Mouse (Mus musculus) bone marrow macrophage, adult 2 months (primary cell): ENCODE data around the gene Rdh8. TPM values are rescaled to one million over a fixed set of nuclear protein-coding genes. Genes with fewer than 3 reads are reported as not detected.

Source experiments
- H3K27ac ChIP-seq: 2 replicates; pipeline ENCODE4 v1.5.1; 2012; ENCODE audit warnings: low read depth, low read length; ENCODE audit not compliant: insufficient read depth
- H3K4me1 ChIP-seq: 2 replicates; pipeline ENCODE4 v1.6.1; 2012; ENCODE audit warnings: low read length; ENCODE audit not compliant: control insufficient read depth, insufficient read depth
- H3K4me3 ChIP-seq: 2 replicates; pipeline ENCODE4 v1.5.1; 2012; ENCODE audit warnings: mild to moderate bottlenecking, low read length, moderate library complexity; ENCODE audit not compliant: insufficient read depth
- CTCF ChIP-seq: IDR thresholded peaks from 2 replicates; pipeline ENCODE4 v1.5.1; 2012; ENCODE audit warnings: low read depth, mild to moderate bottlenecking, low read length, moderate library complexity
- POLR2A ChIP-seq: IDR thresholded peaks from 2 replicates; pipeline ENCODE4 v1.6.1; 2012; ENCODE audit warnings: mild to moderate bottlenecking, low read depth, low read length, borderline replicate concordance
- polyA plus RNA-seq: library from polyadenylated mRNA; stranded (reverse); fragments of >200 nt; gene quantifications from 2 replicates; pipeline ENCODE4 v1.2.4, GENCODE M21; 2012; ENCODE audit not compliant: missing spikeins, insufficient read depth, insufficient read length

The Rdh8 gene
- not detected in 2 replicates for polyA plus RNA-seq

DNA sequence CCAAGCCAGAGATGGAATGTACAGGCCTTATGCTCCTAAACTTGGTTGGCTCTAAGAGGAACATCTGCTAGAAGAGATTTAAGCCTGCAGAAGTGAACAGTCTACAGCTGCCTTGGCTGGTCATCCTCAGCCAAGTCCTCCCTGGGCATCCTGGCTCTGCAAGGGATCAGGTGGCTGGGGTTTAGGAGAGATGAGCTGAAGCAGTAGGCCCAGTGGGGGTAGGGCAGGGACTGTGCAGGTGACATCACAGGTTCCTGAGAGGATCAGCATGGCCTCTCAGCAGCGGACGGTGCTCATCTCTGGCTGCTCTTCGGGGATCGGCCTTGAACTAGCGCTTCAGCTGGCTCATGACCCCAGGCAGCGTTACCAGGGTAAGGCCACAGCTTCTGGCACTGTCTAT is at the start of gene Rdh8:
Gene Rdh8 (plus strand): TSS at position 268 of the 400 bp plus-strand sequence.
- Histone ChIP-seq H3K27ac (no peak within 1 kb of the TSS), H3K4me1 (no peaks in the 10 kb centered on the region), H3K4me3 (no peak within 1 kb of the TSS)
- TF ChIP-seq CTCF, result no peak

DNA sequence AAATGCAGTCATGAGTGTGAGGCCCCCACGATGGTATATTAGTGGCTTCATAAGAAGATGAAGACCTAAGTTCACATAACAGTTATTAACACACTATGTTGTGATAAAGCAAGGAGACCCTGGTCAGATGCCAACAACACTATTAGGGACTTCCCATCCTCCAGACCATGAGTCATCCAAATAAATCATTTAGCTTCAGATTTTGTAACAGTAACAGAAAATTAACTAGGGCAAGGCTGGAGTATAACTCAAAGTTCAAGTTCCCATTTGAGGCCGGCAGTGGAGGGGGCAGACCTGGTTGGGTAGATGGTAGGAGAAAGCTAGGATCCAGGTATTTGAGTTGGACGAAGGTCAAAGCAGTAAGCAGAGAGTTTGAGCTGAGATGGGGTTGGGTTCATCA is 37.0 kb upstream of the Rdh8 start:
- H3K4me3 ChIP-seq, result no peak overlapping the region
- TF ChIP-seq POLR2A (no peak), CTCF (no peak)
- no peak overlapping the region for H3K27ac ChIP-seq
- no peaks in the 10 kb centered on the region for H3K4me1 ChIP-seq

DNA sequence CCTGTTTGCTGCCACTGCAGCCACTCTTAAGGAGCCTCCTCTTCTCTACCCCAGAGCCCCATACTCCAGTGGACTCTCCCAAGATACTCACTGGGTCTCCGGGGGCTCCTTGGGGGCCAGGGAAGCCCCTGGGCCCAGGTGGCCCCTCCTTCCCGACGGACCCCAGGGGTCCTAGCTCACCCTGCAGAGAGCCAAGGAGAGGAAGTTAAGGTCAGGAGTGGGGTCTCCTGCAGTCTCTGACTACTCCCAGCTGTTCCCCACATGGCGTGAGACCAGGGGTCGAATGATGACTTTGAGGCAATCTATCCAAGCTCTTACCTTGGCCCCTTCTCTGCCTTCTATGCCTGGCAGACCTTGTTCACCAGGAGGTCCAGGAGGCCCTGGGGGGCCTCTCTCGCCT is 33.2 kb upstream of the Rdh8 start:
- TF ChIP-seq POLR2A (no peak), CTCF (no peak)
- no peak overlapping the region for H3K27ac ChIP-seq
- H3K4me1 ChIP-seq, result no peaks in the 10 kb centered on the region
- H3K4me3 ChIP-seq, result no peak overlapping the region

DNA sequence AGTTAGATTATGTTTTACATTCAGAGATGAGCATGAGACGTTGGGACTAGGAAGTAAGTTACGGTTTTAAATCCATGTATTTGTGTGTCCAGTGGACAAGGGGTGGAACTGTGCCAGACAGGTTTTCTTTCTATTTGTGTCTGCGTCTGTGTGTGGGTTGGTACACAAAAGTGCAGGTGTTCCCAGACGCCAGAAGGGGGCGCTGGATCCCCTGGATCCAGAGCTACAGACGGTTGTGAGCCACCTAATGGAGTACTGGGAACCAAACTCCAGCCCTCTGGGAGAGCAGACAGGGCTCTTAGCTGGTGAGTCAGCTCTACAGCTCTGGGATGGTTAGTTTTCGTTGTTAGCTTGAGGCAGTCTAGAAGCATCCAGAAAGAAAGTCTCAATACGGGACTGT is 30.3 kb upstream of the Rdh8 start:
- TF ChIP-seq POLR2A (no peak), CTCF (no peak)
- Histone ChIP-seq H3K27ac (no peak overlapping the region), H3K4me1 (no peaks in the 10 kb centered on the region), H3K4me3 (no peak overlapping the region)

DNA sequence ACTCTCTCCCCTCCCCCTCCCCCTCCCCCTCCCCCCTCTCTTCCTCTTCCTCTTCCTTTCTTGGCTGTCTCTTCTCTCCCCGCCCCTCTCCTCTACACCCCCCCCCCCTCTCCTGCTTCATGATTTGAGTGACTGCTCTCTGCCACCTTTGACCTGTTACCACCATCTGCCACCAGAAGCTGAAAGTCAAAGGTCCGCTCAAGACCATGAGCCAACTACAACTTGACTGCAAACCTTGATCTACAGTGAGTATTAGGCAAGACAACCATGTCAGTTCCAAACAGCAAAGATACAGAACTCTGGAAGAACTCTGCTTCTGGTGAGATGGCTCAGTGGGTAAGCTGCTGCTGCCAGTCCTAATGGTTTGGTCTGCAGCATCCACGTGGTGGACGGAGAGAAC is 28.7 kb upstream of the Rdh8 start:
- Histone ChIP-seq H3K4me1 (no peaks in the 10 kb centered on the region; the same call in 1 of the 2 replicates), H3K27ac (no peak overlapping the region), H3K4me3 (no peak overlapping the region)
- TF ChIP-seq CTCF, result no peak
- TF ChIP-seq POLR2A, result no peak

DNA sequence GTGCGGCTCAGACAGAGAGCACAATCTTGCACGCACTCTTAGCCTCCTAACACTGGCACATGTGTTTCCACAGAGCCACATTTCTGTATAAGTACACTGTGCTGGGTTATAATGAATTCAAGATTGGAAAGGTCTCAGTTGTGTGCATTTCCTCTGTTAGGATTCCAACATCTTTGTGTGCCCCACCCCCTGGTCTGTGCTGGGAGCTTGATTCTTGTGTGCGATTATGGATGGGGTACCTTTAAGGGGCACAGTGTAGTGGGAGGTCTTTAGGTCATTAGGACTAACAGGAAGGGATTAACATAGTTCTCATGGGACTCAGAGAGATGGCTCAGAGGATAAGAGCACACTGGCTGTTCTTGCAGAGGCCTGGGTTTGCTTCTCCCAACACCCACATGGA is 28.0 kb upstream of the Rdh8 start:
- no peak for TF ChIP-seq CTCF
- no peak for TF ChIP-seq POLR2A
- no peak overlapping the region for H3K27ac ChIP-seq
- H3K4me1 ChIP-seq, result no peaks in the 10 kb centered on the region; the same call in 1 of the 2 replicates
- no peak overlapping the region for H3K4me3 ChIP-seq

DNA sequence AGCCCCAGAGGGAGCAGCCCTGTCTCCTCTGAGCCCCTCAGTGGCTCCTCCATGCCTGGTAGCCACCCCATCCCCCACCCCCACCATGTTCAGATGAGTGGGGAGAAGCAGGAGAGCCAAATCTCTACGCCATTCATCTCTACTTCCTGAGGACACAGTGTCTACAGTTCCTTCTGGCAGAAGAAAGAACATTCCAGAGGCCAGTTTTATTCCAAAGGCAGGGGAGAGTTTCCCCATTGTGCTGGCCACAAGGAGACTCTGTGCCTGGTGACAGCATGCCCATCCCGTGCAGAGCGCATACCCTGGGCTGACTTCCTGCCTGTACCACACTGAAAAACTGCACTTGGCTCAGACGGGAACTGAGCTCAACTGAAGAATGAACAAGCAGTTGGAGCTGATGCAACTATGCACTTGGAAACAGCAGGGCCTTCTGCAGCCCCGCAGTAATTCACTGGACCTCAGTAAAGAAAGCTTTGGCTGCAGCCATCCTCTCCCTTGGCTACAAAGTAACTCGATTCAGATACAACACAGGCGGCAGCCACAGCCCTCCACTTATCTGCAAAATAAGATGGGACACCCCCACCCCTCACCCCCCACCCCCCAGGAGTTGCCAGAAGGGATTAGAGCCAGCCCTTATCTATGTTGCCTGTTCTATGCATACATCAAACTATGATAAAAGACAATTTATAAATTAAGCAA is 24.0 kb upstream of the Rdh8 start:
- no peaks in the 10 kb centered on the region; the same call in 1 of the 2 replicates for H3K4me1 ChIP-seq
- no peak overlapping the region for H3K4me3 ChIP-seq
- H3K27ac ChIP-seq, result no peak overlapping the region
- no peak for TF ChIP-seq CTCF
- TF ChIP-seq POLR2A, result no peak

DNA sequence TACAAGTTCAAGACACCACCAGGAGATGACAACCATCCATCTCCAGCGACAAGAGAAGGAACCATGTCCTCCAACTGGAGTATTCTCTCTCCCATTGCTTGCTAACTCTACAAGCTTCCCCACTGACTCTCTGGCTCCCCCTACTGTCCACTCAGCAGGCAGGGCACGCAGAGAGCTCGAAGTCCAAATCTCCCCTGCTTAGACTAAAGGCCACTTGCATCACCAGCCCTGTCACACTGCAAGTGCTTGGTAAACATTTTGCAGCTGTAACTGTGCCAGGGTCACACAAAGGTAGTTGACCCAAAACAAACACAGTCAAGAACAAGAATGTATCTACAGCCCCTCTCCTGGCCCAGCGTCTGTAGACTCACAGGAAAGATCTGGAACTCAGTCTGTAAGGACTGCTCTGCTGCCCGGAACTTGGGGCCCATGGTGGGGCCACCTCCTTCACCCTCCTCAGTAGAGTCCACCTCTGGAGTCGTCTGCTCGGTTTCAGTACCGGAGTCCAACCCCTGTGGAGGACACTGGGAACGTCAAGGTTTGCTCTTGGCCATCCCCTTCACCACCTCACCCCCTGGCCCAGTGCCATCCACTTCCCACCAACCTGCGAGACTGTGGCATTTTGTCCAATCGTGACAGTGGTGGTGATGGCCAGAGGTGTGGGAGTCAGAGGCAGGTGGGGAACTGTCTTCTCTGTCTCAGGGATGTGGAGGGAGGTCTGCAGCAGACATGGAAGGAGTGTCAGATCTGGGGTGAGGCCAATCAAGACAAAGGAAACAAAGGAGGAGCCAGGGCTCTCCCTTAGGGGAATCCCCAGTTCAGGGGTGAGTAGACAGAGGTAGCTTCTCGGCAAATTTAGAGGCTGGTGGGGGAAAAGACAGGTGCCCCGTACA is 13.8 kb upstream of the Rdh8 start:
- TF ChIP-seq CTCF, result peak; percentile 59
- no peak for TF ChIP-seq POLR2A
- Histone ChIP-seq H3K4me3 (no peak overlapping the region), H3K27ac (no peak overlapping the region), H3K4me1 (no peaks in the 10 kb centered on the region)

DNA sequence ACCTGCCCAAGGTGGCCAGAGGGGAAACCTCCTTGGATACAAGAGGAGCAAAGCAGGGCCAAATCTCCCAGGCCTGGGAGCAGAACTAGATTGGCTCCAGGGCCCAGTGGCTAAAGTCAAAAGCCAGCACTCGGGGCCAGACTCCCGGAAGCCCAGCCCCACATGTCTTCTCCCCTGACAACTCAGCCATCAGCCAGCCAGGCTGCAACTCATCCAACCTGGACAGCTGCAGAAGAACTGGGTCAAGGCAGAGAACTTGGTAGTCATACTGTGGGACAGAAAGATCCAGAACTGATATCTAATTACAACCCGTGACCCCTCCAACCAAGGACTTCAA is 13.2 kb upstream of the Rdh8 start:
- no peak overlapping the region for H3K27ac ChIP-seq
- H3K4me3 ChIP-seq, result no peak overlapping the region
- H3K4me1 ChIP-seq, result no peaks in the 10 kb centered on the region
- TF ChIP-seq CTCF (no peak), POLR2A (no peak)

DNA sequence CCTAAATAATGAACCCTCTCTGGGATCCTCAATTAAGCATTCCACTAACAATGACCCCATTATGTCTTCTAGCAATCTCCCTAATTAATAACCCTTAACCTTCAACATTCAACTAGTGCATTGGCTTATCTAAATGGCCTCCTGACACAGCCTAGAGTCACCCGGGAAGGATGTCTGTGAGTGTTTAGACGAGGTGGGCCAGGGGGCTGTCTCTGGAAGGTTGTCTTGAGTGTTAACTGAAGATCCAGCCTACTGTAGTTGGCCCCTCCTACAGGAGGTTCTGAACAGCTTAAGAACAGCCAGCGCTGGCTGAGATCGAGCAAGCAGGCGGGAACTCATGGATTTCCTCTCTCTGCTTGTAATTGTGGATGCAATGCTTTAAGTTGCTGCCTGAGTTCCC is 12.6 kb upstream of the Rdh8 start:
- TF ChIP-seq POLR2A (no peak), CTCF (no peak)
- Histone ChIP-seq H3K27ac (no peak overlapping the region), H3K4me3 (no peak overlapping the region), H3K4me1 (no peaks in the 10 kb centered on the region)

DNA sequence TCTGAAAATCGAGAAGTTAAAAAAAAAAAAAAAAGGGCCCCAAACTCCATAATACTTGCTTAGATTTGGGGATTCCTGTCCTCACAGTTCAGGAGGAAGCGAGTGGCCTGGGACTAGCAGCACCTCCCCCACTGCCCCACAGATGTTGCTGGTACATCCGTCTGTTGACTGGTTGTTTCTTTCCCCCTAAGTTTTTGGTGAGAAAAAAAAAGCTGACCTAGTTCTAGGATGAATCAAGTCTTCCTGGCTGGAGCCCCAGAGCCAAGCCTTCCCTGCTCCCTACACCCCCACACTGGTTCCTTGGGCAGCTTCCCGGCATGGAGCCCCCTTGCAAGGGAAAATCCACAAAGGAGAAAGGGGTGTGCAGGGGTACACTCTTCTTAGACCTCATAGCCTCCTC is 8.0 kb upstream of the Rdh8 start:
- no peak for TF ChIP-seq POLR2A
- no peak for TF ChIP-seq CTCF
- Histone ChIP-seq H3K27ac (no peak overlapping the region), H3K4me3 (no peak overlapping the region), H3K4me1 (no peaks in the 10 kb centered on the region)
